Mouse (Mus musculus) neural tube, embryonic 14.5 days (tissue): ENCODE measurements around the gene Mtss1l. TPM values are rescaled to one million over a fixed set of nuclear protein-coding genes. Genes with fewer than 3 reads are reported as not detected.

Experiments
- ATAC-seq: fragments of 200-750 bp; cut with Nextera tagmentation; 2 replicates; pipeline ENCODE4 v1.8.0; 2017; ENCODE audit warnings: low read depth, mild to moderate bottlenecking, moderate TSS enrichment, moderate library complexity
- H3K27ac ChIP-seq: fragments of 300-500 bp; sonication (generic); 2 replicates; pipeline ENCODE4 v1.5.1; 2014; ENCODE audit warnings: low read depth, mild to moderate bottlenecking, control low read depth, low read length, moderate library complexity, mixed read lengths
- H3K27me3 ChIP-seq: fragments of 300-500 bp; sonication (generic); 2 replicates; pipeline ENCODE4 v1.6.1; 2014; ENCODE audit warnings: low read length; ENCODE audit not compliant: control insufficient read depth, insufficient read depth
- H3K36me3 ChIP-seq: fragments of 300-500 bp; sonication (generic); 2 replicates; pipeline ENCODE4 v1.6.1; 2014; ENCODE audit warnings: low read length, mixed read lengths; ENCODE audit not compliant: control insufficient read depth, insufficient read depth
- H3K4me1 ChIP-seq: fragments of 300-500 bp; sonication (generic); 2 replicates; pipeline ENCODE4 v1.6.1; 2014; ENCODE audit warnings: low read length; ENCODE audit not compliant: control insufficient read depth, insufficient read depth
- H3K4me2 ChIP-seq: fragments of 300-500 bp; sonication (generic); 2 replicates; pipeline ENCODE4 v1.6.1; 2014; ENCODE audit warnings: mild to moderate bottlenecking, low read depth, low read length, control low read depth
- H3K4me3 ChIP-seq: fragments of 300-500 bp; sonication (generic); 2 replicates; pipeline ENCODE4 v1.5.1; 2014; ENCODE audit warnings: low read depth, low read length, control low read depth, mixed read lengths
- H3K9ac ChIP-seq: fragments of 300-500 bp; sonication (generic); replicated peaks from 2 replicates; pipeline ENCODE4 v1.6.1; 2014; ENCODE audit warnings: low read depth, mild to moderate bottlenecking, control low read depth, low read length, mixed read lengths
- H3K9me3 ChIP-seq: fragments of 300-500 bp; sonication (generic); 2 replicates; pipeline ENCODE4 v1.6.1; 2016; ENCODE audit warnings: low read length; ENCODE audit not compliant: control insufficient read depth
- WGBS: fragments of 180-500 bp; shearing (Covaris S2); extraction: QIAGEN DNeasy Blood & Tissue Kit; methylation state at CpG from one replicate; pipeline ENCODE4 v1.1.7; 2014; 5-methylcytosine and 5-hydroxymethylcytosine counted together
- polyA plus RNA-seq: library from polyadenylated mRNA; unstranded; fragments of >200 nt; fragmentation: Nextera tagmentation; extraction: Ambion mirVana; gene quantifications from 2 replicates; pipeline ENCODE4 v1.2.1, GENCODE M21; 2014

Gene Mtss1l
- polyA plus RNA-seq, 1 experiment from 2014 or later: 24.9 TPM

DNA sequence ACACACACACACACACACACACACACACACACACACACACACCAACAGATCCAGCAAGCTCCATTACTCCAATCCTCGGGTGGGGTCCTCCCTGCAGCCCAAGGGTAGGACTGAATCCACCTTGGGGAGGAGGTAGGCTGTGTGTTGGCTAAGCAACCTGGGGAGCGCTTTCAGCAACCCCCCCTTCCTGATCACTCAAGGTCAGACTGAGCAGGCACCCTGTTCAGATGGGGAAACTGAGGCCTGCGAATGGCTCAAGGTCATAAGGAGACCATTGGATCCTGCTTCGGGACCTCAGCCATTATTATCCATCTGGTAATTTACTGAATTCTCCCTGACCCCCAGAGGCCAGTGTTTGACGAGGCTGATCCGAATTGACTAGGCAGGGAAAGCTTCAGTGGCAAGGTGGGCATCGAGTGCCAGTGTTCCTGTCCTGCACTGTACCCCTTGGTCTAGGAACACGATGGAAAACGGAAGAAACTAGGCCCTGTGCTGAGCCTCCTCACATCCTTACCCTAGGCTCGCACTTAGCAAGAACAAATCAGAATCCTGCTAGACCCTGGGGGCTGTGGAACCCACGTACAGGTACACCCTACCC lies 1.2 kb downstream of the Mtss1l start:
- ATAC-seq: no peak
- H3K27ac ChIP-seq: peak overlapping the region; percentile 50; the same call in 1 of the 2 replicates
- H3K27me3 ChIP-seq: no peaks in the 10 kb centered on the region
- H3K9me3 ChIP-seq: no peaks in the 10 kb centered on the region
- H3K4me1 ChIP-seq: peaks cover 55% of the 10 kb centered on the region
- peak overlapping the region; percentile 62 for H3K4me3 ChIP-seq
- H3K9ac ChIP-seq: peak overlapping the region; percentile 90
- WGBS: 43% methylated on average over 11 of the region's 11 CpGs
- peaks cover 6% of the 10 kb centered on the region for H3K36me3 ChIP-seq
- peak overlapping the region; percentile 97 for H3K4me2 ChIP-seq

DNA sequence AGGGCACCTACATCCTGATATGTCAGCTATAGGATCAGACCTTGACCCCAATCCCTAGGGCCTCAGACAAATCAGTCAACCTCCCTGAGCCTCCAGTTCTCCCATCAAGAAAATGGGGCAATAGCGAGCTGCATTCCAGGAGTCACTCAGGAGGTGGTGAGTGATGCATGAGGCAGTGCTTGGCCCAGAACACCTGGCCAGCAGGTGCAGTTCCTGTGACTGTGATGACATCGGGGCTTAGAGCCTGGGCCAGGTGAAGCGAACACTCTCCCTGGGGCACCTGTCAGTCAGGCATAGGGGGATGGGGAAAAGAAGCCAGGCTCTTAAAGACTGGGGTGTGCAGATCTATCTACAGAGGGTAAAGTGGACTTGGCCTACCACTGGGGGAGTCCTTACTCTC lies 3.2 kb downstream of the Mtss1l start:
- Histone ChIP-seq H3K9ac (peak overlapping the region; percentile 12; the same call in 1 of the 2 replicates), H3K4me2 (peak overlapping the region; percentile 26), H3K27me3 (no peaks in the 10 kb centered on the region), H3K27ac (peak overlapping the region; percentile 49; the same call in 1 of the 2 replicates), H3K9me3 (no peaks in the 10 kb centered on the region), H3K36me3 (peaks cover 25% of the 10 kb centered on the region), H3K4me1 (peaks cover 43% of the 10 kb centered on the region), H3K4me3 (no peak overlapping the region)
- 93% methylated on average over 3 of the region's 3 CpGs for WGBS
- no peak for ATAC-seq

DNA sequence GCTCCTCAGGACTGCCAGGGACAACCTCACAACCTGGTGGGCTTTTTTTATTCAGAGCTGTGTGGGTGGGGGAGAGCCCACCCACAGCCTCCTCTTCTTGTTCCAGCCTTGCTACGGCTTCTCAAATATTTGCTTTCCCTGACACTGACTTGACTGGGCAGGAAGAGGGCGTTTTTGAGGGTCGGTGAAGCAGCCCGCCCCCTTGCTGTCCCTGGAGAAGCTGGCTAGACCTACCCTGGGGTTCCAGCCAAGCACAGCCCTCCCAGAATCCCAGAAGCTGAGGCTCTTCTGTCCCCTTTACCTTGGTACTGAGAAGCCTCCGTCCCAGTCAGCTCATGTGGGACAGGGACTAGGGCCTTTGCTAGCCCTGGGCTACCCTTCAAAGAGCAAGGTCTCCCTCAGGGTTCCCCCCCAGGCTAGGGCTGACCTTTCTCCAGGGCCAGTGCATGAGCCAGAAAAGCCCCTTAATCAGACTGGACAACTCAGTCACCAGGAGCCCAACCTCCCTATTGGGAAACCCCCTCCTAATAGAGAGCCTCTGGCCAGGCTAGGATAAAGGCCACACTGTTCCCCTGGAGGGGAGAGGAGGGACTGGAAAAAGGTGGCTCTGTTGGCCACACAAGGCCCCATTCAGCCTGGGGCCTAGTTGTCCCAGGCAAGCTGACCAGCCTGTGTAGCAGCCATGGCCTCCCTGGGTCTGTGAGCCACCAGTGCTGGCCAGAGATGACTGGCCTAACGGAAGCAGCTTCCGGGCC lies 4.0 kb downstream of the Mtss1l start:
- no peaks in the 10 kb centered on the region for H3K27me3 ChIP-seq

DNA sequence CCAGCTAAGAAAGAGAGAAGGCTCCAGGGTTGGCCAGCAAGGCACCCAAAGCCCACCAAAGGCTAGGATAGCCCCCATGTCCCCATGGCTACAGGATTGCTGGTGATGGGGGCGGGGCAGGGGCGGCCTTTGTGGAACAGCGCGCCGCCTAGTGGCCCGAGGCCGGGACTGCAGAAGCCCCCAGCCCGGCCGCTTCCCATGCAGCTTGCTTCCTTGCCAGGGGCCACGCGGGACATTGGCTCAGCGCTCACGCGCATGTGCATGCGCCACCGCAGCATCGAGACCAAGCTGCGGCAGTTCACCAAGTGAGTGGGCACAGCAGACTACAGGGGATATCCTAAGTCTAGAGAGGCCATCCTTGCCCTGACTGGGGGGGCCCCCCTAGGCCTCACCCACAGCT lies 5.6 kb downstream of the Mtss1l start:
- Histone ChIP-seq H3K9me3 (no peaks in the 10 kb centered on the region), H3K4me3 (no peak overlapping the region), H3K36me3 (peaks cover 48% of the 10 kb centered on the region), H3K9ac (0 out of 2 replicates have a peak overlapping the region, but pooled peaks have one; percentile 34), H3K4me2 (no peak overlapping the region), H3K27ac (no peak overlapping the region), H3K4me1 (peaks cover 37% of the 10 kb centered on the region), H3K27me3 (no peaks in the 10 kb centered on the region)
- WGBS: 4% methylated on average over 18 of the region's 18 CpGs
- peak; percentile 33 for ATAC-seq

More for the DNA sequence above, 4.0 kb downstream of the Mtss1l start:
- Histone ChIP-seq H3K9me3 (no peaks in the 10 kb centered on the region), H3K27ac (peak overlapping the region; percentile 49), H3K36me3 (peaks cover 32% of the 10 kb centered on the region), H3K4me1 (peaks cover 37% of the 10 kb centered on the region), H3K9ac (peak overlapping the region; percentile 28; the same call in 1 of the 2 replicates), H3K4me3 (no peak overlapping the region), H3K4me2 (peak overlapping the region; percentile 26)
- ATAC-seq: no peak
- 50% methylated on average over 7 of the region's 7 CpGs for WGBS

DNA sequence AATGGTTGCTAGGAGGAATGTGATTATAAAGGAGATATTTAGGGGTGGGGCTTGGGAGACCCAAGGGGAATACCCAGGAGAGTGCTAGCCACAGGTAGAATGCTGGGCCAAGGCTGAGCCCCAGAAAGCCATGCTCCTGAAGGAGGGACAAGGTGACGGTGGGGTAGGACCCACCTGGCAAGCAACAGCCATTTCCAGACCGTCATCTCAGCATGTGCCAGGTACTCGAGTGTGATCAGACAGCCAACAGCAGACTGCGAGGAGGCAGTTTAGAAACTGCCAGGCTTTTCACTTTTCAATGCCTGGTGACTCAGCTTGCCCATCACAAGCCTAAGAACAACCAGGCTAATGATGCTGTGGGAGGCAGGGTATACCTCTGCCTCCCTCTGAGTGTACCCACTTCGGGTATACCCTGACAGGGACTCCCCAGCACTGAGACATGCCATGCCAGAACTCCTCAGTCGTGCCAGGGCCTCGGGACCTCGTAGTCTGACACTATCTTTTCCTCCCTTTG lies 10.1 kb downstream of the Mtss1l start:
- 0 out of 2 replicates have a peak, but pooled peaks cover 2% of the 10 kb centered on the region for H3K4me1 ChIP-seq
- 92% methylated on average over 8 of the region's 8 CpGs for WGBS
- H3K9me3 ChIP-seq: no peaks in the 10 kb centered on the region
- ATAC-seq: no peak
- H3K4me2 ChIP-seq: no peak overlapping the region
- H3K4me3 ChIP-seq: no peak overlapping the region
- H3K27me3 ChIP-seq: no peaks in the 10 kb centered on the region
- peaks cover 68% of the 10 kb centered on the region for H3K36me3 ChIP-seq
- H3K27ac ChIP-seq: no peak overlapping the region
- no peak overlapping the region for H3K9ac ChIP-seq

DNA sequence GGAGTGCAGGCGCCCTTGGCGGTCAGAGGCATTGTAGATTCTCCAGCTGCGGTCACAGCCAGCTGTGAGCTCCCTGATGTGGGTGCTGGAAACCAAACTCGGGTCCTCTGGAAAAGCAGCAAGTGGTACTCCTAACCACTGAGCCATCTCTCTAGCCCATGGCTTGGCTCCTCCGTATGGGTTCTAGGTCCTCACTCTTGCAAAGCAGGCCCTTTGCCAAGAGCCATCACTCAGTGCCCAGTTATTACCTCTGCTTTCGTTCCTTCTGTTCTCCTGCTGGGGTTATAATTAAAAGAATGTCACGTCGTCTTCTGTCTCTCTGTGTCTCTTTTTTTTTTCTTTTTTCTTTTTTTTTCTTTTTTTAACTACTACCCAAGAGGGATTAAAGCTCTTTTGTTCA lies 11.8 kb downstream of the Mtss1l start:
- H3K4me2 ChIP-seq: no peak overlapping the region
- no peaks in the 10 kb centered on the region for H3K27me3 ChIP-seq
- no peaks in the 10 kb centered on the region for H3K4me1 ChIP-seq
- H3K4me3 ChIP-seq: no peak overlapping the region
- peaks cover 70% of the 10 kb centered on the region for H3K36me3 ChIP-seq
- no peak overlapping the region for H3K27ac ChIP-seq
- 79% methylated on average over 8 of the region's 8 CpGs for WGBS
- ATAC-seq: no peak
- no peaks in the 10 kb centered on the region for H3K9me3 ChIP-seq
- no peak overlapping the region for H3K9ac ChIP-seq

DNA sequence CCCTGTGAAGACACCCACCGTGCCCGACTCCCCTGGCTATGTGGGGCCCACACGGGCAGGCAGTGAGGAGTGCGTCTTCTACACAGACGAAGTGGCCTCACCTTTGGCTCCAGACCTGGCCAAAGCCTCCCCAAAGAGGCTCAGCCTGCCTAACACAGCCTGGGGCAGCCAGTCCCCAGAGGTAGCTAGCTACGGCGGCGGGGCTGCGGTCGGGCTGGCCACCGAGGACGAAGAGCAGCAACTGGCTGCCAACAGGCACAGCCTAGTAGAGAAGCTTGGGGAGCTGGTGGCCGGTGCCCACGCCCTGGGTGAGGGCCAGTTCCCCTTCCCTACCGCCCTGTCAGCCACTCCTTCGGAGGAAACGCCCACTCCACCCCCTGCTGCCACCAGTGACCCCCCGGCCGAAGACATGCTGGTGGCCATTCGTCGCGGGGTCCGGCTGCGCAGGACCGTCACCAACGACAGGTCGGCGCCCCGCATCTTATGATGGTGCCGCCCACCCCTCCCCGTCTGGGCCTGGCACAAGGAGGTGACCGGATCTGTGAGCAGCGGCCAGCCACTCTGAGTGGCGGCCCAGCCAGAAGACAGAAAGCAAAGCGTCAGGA lies 17.4 kb downstream of the Mtss1l start:
- ATAC-seq: no peak; the same call in 1 of the 2 replicates

DNA sequence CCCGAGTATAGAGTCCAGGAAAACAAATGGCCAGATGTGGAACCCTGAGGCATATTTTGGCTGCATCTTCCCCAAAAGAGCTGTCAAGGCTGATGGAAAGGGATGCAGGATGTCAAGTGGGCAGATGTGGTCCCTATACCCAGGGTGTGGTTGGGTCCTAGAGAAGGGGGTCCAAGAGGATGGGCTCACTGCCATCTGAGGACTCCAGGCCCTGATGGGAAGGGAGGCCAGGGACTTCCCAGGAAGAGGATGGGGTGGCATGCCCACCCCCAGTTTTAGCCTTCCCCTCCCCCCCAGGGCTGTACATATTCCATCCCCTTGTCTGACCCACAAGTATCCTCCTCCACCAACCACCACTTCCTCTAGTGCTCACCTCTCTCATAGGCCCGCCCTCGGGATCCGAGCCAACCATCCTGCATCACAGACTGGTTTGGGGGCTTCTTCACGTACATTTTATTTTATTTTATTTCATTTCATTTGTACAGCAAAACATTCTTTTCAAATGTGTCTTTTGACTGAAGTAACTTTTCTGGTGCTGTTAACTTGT lies 19.4 kb downstream of the Mtss1l start:
- no peak for ATAC-seq
- WGBS: 89% methylated on average over 5 of the region's 5 CpGs

More for the DNA sequence above, 17.4 kb downstream of the Mtss1l start:
- Histone ChIP-seq H3K4me3 (no peak overlapping the region), H3K27ac (no peak overlapping the region), H3K4me1 (no peaks in the 10 kb centered on the region), H3K9me3 (no peaks in the 10 kb centered on the region), H3K27me3 (no peaks in the 10 kb centered on the region), H3K4me2 (no peak overlapping the region), H3K36me3 (peaks cover 30% of the 10 kb centered on the region), H3K9ac (no peak overlapping the region)
- 91% methylated on average over 35 of the region's 35 CpGs for WGBS

More for the DNA sequence above, 19.4 kb downstream of the Mtss1l start:
- Histone ChIP-seq H3K36me3 (peaks cover 29% of the 10 kb centered on the region), H3K4me3 (no peak overlapping the region), H3K4me2 (no peak overlapping the region), H3K27ac (no peak overlapping the region), H3K9me3 (no peaks in the 10 kb centered on the region), H3K27me3 (no peaks in the 10 kb centered on the region), H3K4me1 (no peaks in the 10 kb centered on the region), H3K9ac (no peak overlapping the region)
